Mouse (Mus musculus) midbrain, embryonic 14.5 days (tissue): ENCODE results near the gene Tlx3. TPM values are rescaled to one million over a fixed set of nuclear protein-coding genes. Genes with fewer than 3 reads are reported as not detected.

Source experiments
- ATAC-seq: fragments of 200-750 bp; cut with Nextera tagmentation; 2 replicates; pipeline ENCODE4 v1.8.0; 2017; ENCODE audit warnings: moderate number of reproducible peaks, moderate library complexity; ENCODE audit not compliant: low FRiP score, low TSS enrichment
- DNase-seq: peaks from one replicate; pipeline ENCODE4 v3.0.0-alpha.2; 2015
- H3K27ac ChIP-seq: fragments of 300-500 bp; sonication (generic); replicated peaks from 2 replicates; pipeline ENCODE4 v1.5.1; 2014; ENCODE audit warnings: mild to moderate bottlenecking, low read depth, low read length, moderate library complexity
- H3K27me3 ChIP-seq: fragments of 300-500 bp; sonication (generic); 2 replicates; pipeline ENCODE4 v1.6.1; 2014; ENCODE audit warnings: low read length, control low read depth, mixed read lengths; ENCODE audit not compliant: control insufficient read depth, insufficient read depth
- H3K36me3 ChIP-seq: fragments of 300-500 bp; sonication (generic); 2 replicates; pipeline ENCODE4 v1.6.1; 2014; ENCODE audit warnings: low read length, control low read depth; ENCODE audit not compliant: control insufficient read depth, insufficient read depth
- H3K4me1 ChIP-seq: fragments of 300-500 bp; sonication (generic); 2 replicates; pipeline ENCODE4 v1.6.1; 2014; ENCODE audit warnings: mild to moderate bottlenecking, antibody characterized with exemption, low read length, control low read depth; ENCODE audit not compliant: control insufficient read depth, insufficient read depth
- H3K4me2 ChIP-seq: fragments of 300-500 bp; sonication (generic); 2 replicates; pipeline ENCODE4 v1.6.1; 2014; ENCODE audit warnings: mild to moderate bottlenecking, low read length, moderate library complexity
- H3K4me3 ChIP-seq: fragments of 300-500 bp; sonication (generic); replicated peaks from 2 replicates; pipeline ENCODE4 v1.5.1; 2014; ENCODE audit warnings: low read depth, low read length
- H3K9ac ChIP-seq: fragments of 300-500 bp; sonication (generic); replicated peaks from 2 replicates; pipeline ENCODE4 v1.6.1; 2014; ENCODE audit warnings: mild to moderate bottlenecking, low read length, moderate library complexity
- H3K9me3 ChIP-seq: fragments of 300-500 bp; sonication (generic); 2 replicates; pipeline ENCODE4 v1.6.1; 2016; ENCODE audit warnings: low read length, control low read depth, mixed read lengths; ENCODE audit not compliant: control insufficient read depth
- WGBS: fragments of 180-500 bp; shearing (Covaris S2); extraction: QIAGEN DNeasy Blood & Tissue Kit; methylation state at CpG from one replicate; pipeline ENCODE4 v1.1.7; 2014; 5-methylcytosine and 5-hydroxymethylcytosine counted together
- polyA plus RNA-seq: library from polyadenylated mRNA; unstranded; fragments of >200 nt; fragmentation: Nextera tagmentation; extraction: Ambion mirVana; gene quantifications from 2 replicates; pipeline ENCODE4 v1.2.1, GENCODE M21; 2014

Tlx3 gene
- polyA plus RNA-seq, 1 experiment from 2014 or later: 3.3 TPM

DNA sequence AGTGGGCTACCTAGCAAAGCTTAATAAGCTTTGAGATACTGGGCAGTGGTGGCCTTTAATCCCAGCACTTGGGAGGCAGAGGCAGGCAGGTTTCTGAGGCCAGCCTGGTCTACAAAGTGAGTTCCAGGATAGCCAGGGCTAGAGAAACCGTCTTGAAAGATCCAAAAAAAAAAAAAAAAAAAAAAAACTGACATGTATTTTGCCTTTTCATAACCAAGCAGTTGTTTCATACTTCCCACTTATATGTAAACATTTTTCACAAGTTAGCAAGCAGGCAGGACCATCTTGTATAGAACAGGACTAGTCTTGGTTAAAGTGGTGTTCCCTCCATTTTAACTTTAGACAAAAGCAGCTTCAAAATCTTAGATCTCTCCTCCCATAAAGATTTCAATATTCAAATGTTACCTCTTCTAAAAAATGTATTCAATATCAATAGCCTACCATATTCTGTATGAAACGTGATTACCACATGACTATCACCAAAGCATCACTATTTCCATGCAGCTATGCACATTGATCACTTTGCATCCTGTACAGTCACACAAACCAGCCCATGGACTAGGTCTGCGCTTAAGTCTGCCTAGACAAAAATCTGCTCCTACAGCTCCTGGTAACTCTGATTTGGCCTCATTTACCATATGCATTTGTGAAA lies 52.1 kb downstream of the Tlx3 start:
- peaks cover 59% of the 10 kb centered on the region for H3K36me3 ChIP-seq
- no peaks in the 10 kb centered on the region for H3K9me3 ChIP-seq
- 73% methylated on average over 3 of the region's 3 CpGs for WGBS

More for the DNA sequence above, 52.1 kb downstream of the Tlx3 start:
- no peak overlapping the region for H3K27ac ChIP-seq
- no peak overlapping the region for H3K4me3 ChIP-seq
- DNase-seq: no peak
- ATAC-seq: no peak
- no peak overlapping the region for H3K4me2 ChIP-seq
- peaks cover 12% of the 10 kb centered on the region; the same call in 1 of the 2 replicates for H3K4me1 ChIP-seq
- H3K9ac ChIP-seq: no peak overlapping the region
- no peaks in the 10 kb centered on the region; the same call in 1 of the 2 replicates for H3K27me3 ChIP-seq

Other genes starting within 250 kb of the Tlx3 start
- gene Fgf18, start 56.2 kb downstream of the Tlx3 start, polyA plus RNA-seq: 4.7 and 5.5 TPM in 2 replicates
- 485 and 506 TPM in 2 replicates for gene Npm1, start 40.4 kb downstream of the Tlx3 start, polyA plus RNA-seq
- not detected in 2 replicates for gene Gm12117, start 73.1 kb upstream of the Tlx3 start, polyA plus RNA-seq